Mouse (Mus musculus) embryonic facial prominence, embryonic 12.5 days (tissue): Measurements from ENCODE around the gene Lonp2. TPM values are rescaled to one million over a fixed set of nuclear protein-coding genes. Genes with fewer than 3 reads are reported as not detected.

Experiments
- ATAC-seq: fragments of 200-750 bp; cut with Nextera tagmentation; 2 replicates; pipeline ENCODE4 v1.8.0; 2017; ENCODE audit not compliant: insufficient number of reproducible peaks, insufficient read depth, low FRiP score, low TSS enrichment
- H3K27ac ChIP-seq: fragments of 300-500 bp; sonication (generic); 2 replicates; pipeline ENCODE4 v1.5.1; 2016; ENCODE audit warnings: mild to moderate bottlenecking
- H3K27me3 ChIP-seq: fragments of 300-500 bp; sonication (generic); 2 replicates; pipeline ENCODE4 v1.6.1; 2016; ENCODE audit warnings: mild to moderate bottlenecking, moderate library complexity
- H3K36me3 ChIP-seq: fragments of 300-500 bp; sonication (generic); 2 replicates; pipeline ENCODE4 v1.6.1; 2016; ENCODE audit warnings: mild to moderate bottlenecking
- H3K4me1 ChIP-seq: fragments of 300-500 bp; sonication (generic); 2 replicates; pipeline ENCODE4 v1.6.1; 2016
- H3K4me2 ChIP-seq: fragments of 300-500 bp; sonication (generic); replicated peaks from 2 replicates; pipeline ENCODE4 v1.6.1; 2016; ENCODE audit warnings: mild to moderate bottlenecking, moderate library complexity
- H3K4me3 ChIP-seq: fragments of 300-500 bp; sonication (generic); 2 replicates; pipeline ENCODE4 v1.5.1; 2016; ENCODE audit warnings: mild to moderate bottlenecking
- H3K9ac ChIP-seq: fragments of 300-500 bp; sonication (generic); 2 replicates; pipeline ENCODE4 v1.6.1; 2016; ENCODE audit warnings: mild to moderate bottlenecking, moderate library complexity
- H3K9me3 ChIP-seq: fragments of 300-500 bp; sonication (generic); 2 replicates; pipeline ENCODE4 v1.6.1; 2016; ENCODE audit warnings: mild to moderate bottlenecking, moderate library complexity
- WGBS: fragments of 180-500 bp; shearing (Covaris S2); methylation state at CpG from one replicate; pipeline ENCODE4 v1.1.7; 2016; 5-methylcytosine and 5-hydroxymethylcytosine counted together
- polyA plus RNA-seq: library from polyadenylated mRNA; unstranded; fragments of >200 nt; fragmentation: Nextera tagmentation; extraction: Ambion mirVana; gene quantifications from 2 replicates; pipeline ENCODE4 v1.2.1, GENCODE M21; 2016

Gene Lonp2
- polyA plus RNA-seq, 1 experiment from 2014 or later = 67.9 TPM

DNA sequence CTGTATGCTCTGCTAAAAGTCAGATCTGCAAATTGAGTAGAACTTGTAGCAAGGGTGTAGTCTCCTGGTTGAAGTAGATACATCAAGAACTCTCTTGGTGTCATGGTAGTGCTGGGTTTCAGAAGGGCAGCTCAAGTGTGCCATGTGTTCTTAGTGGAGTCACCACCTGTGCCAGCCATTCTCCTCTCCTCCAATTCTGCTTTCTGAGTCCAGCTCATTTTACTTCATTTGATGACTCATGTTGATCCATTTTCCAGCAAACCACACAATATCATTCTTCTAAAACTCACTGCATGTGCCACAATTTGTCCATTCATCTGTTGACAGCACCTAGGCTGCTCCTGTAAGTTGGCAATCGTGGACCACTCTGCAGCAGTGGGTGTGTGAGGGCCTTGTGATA, 68.3 kb downstream of the Lonp2 start:
- ATAC-seq = no peak
- no peak overlapping the region for H3K27ac ChIP-seq
- no peaks in the 10 kb centered on the region for H3K27me3 ChIP-seq
- H3K9ac ChIP-seq = no peak overlapping the region
- 88% methylated on average over 1 of the region's 1 CpGs for WGBS
- H3K36me3 ChIP-seq = no peaks in the 10 kb centered on the region
- H3K9me3 ChIP-seq = no peaks in the 10 kb centered on the region
- no peak overlapping the region for H3K4me3 ChIP-seq
- H3K4me1 ChIP-seq = no peaks in the 10 kb centered on the region
- no peak overlapping the region for H3K4me2 ChIP-seq

DNA sequence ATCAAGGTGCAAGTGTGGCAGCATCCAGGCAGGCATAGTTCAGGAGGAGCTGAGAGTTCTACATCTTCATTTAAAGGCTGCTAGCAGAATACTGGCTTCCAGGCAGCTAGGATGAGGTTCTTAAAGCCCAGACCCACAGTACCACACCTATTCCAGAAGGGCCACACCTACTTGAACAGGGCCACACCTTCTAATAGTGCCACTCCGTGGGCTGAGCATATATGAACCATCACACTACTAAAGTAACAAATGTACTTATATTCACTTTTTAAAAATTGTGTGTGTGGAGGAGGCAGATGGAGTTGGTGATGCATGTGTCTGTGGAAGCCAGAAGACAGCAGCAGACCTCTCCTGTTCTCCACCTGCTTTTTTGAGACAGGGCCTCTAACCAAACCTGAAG, 70.2 kb downstream of the Lonp2 start:
- H3K27me3 ChIP-seq = no peaks in the 10 kb centered on the region
- WGBS = 84% methylated on average over 1 of the region's 1 CpGs
- H3K9ac ChIP-seq = no peak overlapping the region
- H3K4me2 ChIP-seq = no peak overlapping the region
- H3K36me3 ChIP-seq = no peaks in the 10 kb centered on the region
- H3K4me3 ChIP-seq = no peak overlapping the region
- H3K9me3 ChIP-seq = no peaks in the 10 kb centered on the region
- no peak for ATAC-seq
- no peaks in the 10 kb centered on the region for H3K4me1 ChIP-seq
- no peak overlapping the region for H3K27ac ChIP-seq

DNA sequence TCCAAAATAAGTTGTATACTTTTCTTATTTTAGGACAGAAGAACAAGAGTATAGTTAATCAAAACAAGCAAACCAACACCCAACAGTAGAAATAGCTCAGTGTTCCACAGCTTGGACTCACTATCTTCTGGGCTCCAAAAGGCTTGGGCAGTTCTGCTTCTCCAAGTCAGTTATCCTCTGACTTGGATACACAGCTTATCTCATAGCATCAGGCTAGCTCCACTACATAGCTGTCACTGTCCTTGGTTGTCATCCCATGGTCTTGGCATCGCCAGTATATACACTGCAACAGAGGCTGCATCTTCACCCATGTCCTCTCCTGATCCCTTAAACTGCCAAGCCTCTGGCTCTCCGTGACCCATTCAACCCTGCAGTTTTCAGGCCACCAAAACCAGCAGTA, 71.9 kb downstream of the Lonp2 start:
- no peak for ATAC-seq
- Histone ChIP-seq H3K36me3 (0 out of 2 replicates have a peak, but pooled peaks cover 5% of the 10 kb centered on the region), H3K9me3 (no peaks in the 10 kb centered on the region), H3K4me1 (no peaks in the 10 kb centered on the region), H3K27ac (no peak overlapping the region), H3K27me3 (no peaks in the 10 kb centered on the region), H3K9ac (no peak overlapping the region), H3K4me3 (no peak overlapping the region), H3K4me2 (no peak overlapping the region)
- 87% methylated on average over 2 of the region's 2 CpGs for WGBS

DNA sequence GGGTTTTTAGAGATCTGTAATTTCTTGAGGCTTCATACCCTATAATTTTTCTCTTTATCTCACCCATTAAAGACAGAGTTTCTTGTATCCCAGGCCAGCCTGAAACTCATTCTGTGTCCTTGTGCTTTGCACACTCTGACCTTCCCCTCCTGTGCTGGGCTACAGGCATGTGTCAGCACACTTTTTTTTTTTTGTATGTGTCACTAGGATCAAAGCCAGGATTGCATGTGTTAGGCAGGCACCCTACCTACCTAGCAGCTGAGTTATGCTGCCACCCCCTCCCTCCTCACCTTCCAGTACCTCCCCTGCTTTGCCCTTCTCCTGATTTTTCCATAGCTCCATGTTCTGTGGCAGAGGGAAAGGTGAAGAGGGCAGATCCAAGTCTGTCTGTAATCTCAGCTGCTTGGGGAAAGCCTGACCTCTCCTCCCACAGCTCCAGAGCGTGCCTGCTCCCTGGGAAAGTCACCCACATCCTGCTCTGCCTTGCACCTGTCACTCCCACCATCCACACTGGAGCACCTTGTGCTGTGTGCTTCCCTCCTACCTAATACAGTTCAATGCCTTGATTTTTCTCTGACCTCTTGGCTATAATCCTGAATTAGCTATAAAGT, 75.1 kb downstream of the Lonp2 start:
- ATAC-seq = no peak
- H3K36me3 ChIP-seq = 0 out of 2 replicates have a peak, but pooled peaks cover 5% of the 10 kb centered on the region
- no peaks in the 10 kb centered on the region for H3K9me3 ChIP-seq
- H3K27ac ChIP-seq = no peak overlapping the region
- no peak overlapping the region for H3K4me3 ChIP-seq
- no peaks in the 10 kb centered on the region for H3K4me1 ChIP-seq
- no peak overlapping the region for H3K9ac ChIP-seq
- no peak overlapping the region for H3K4me2 ChIP-seq
- no peaks in the 10 kb centered on the region for H3K27me3 ChIP-seq
- WGBS = 50% methylated on average over 1 of the region's 1 CpGs

DNA sequence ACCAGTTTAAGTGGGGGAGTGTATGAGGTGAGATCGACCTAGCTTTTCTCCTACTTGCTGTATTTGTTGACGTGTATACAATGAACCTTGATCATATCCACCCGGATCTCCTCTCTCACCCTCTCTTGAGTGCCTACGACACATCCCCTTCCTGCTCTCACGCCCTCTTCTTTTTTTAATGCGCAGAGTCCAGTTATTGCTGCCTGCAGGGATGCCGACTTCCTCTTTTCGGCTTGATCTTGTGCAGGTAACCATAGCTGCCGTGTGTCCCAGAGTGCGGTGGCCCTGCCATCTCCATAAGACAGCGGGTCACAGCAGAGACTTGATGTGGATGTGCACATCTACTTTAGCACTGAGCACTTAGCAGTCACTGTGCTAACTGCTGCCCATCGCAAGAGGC, 75.6 kb downstream of the Lonp2 start:
- 94% methylated on average over 12 of the region's 12 CpGs for WGBS

DNA sequence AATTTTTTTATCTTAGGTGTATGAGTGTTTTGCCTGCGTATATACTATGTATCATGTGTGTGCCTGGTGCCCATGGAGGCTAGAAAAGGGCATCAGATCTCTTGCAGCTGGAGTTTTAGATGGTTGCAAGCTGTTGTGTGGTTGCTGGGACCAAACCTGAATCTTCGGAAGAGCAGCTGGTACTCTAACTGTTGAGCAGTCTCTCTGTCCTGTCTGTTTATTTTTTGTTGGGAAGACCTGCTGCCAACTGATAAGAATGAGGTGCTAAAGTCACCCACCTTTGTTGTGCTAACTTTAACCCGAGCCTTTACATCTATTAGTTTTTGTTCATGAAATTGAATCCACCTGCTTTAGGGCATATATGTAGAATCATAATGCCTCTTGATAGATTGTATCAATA, 78.6 kb downstream of the Lonp2 start:
- WGBS = 91% methylated on average over 3 of the region's 3 CpGs
- Histone ChIP-seq H3K4me2 (no peak overlapping the region), H3K4me3 (no peak overlapping the region), H3K9ac (no peak overlapping the region), H3K27ac (no peak overlapping the region), H3K4me1 (no peaks in the 10 kb centered on the region), H3K27me3 (no peaks in the 10 kb centered on the region), H3K36me3 (0 out of 2 replicates have a peak, but pooled peaks cover 9% of the 10 kb centered on the region), H3K9me3 (no peaks in the 10 kb centered on the region)
- no peak for ATAC-seq

More for the DNA sequence above, 75.6 kb downstream of the Lonp2 start:
- no peak overlapping the region for H3K27ac ChIP-seq
- 0 out of 2 replicates have a peak, but pooled peaks cover 5% of the 10 kb centered on the region for H3K36me3 ChIP-seq
- no peak for ATAC-seq
- no peaks in the 10 kb centered on the region for H3K4me1 ChIP-seq
- H3K4me2 ChIP-seq = no peak overlapping the region
- H3K4me3 ChIP-seq = no peak overlapping the region
- H3K9ac ChIP-seq = no peak overlapping the region
- H3K9me3 ChIP-seq = no peaks in the 10 kb centered on the region
- H3K27me3 ChIP-seq = no peaks in the 10 kb centered on the region

DNA sequence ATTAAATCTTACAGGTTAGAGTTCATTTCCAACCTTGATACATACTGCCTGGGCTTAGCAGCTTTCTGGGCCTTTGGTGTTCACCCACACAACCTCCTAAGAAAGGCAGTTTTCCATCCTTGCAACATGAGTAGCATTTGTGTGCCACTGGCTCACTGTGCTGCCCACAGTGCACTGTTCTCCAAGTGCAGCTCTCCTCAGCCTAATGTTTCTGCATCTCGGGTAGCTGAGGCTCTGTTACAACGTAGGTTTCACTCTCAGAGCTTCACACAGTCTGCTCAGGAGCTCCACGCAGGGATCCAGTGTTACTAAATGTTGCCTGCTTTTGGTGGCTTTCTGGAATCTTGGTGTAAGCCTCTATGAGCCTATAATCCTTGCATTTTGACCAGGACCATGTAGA, 81.5 kb downstream of the Lonp2 start:
- H3K27ac ChIP-seq = no peak overlapping the region
- no peak overlapping the region for H3K9ac ChIP-seq
- WGBS = 77% methylated on average over 3 of the region's 3 CpGs
- no peak overlapping the region for H3K4me3 ChIP-seq
- H3K9me3 ChIP-seq = no peaks in the 10 kb centered on the region
- no peak overlapping the region for H3K4me2 ChIP-seq
- no peaks in the 10 kb centered on the region for H3K4me1 ChIP-seq
- no peak for ATAC-seq
- 0 out of 2 replicates have a peak, but pooled peaks cover 4% of the 10 kb centered on the region for H3K36me3 ChIP-seq
- no peaks in the 10 kb centered on the region for H3K27me3 ChIP-seq

DNA sequence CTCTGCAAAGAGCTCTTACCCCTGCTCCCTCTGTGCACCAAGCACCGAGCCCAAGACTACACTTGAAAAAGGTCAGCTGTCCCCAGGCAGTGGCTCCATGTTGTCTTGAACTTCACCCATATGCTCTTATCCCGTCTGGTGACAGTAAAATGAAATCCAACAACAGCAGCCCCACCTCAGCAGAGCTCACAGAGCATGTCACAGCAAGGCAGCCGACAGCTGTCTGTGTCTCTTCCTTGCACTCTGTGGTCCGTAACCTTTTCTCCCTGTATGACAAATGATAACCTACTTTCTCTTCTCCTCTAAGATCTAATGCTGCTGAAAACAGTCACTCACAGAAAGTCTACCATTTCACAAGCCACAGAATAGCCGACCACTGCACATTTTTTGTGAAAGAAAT, 82.9 kb downstream of the Lonp2 start:
- no peaks in the 10 kb centered on the region for H3K27me3 ChIP-seq
- no peak overlapping the region for H3K4me3 ChIP-seq
- H3K36me3 ChIP-seq = peaks cover 12% of the 10 kb centered on the region; the same call in 1 of the 2 replicates
- no peaks in the 10 kb centered on the region for H3K9me3 ChIP-seq
- no peak for ATAC-seq
- H3K4me2 ChIP-seq = no peak overlapping the region
- 82% methylated on average over 5 of the region's 5 CpGs for WGBS
- H3K27ac ChIP-seq = no peak overlapping the region
- no peaks in the 10 kb centered on the region; the same call in 1 of the 2 replicates for H3K4me1 ChIP-seq
- no peak overlapping the region for H3K9ac ChIP-seq

DNA sequence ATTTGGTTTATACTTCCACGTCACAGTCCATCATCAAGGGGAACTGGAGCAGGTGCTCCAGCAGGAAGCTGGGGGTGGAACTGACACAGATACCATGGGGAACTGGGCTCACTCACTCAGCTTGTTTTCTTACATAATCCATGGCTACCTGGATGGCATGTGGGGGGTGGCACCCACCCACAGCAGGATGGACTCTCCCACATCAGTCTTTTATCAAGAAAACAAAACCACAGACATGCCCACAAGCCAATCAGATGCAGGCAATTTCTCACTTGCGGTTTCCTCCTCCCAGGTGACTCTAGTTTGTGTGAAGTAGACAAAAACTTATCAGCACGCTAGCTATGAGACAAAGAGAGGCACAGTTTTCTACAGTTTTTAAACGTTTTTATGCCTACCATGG, 84.0 kb downstream of the Lonp2 start:
- Histone ChIP-seq H3K9me3 (no peaks in the 10 kb centered on the region), H3K27me3 (no peaks in the 10 kb centered on the region), H3K4me1 (no peaks in the 10 kb centered on the region; the same call in 1 of the 2 replicates), H3K4me3 (no peak overlapping the region), H3K9ac (no peak overlapping the region), H3K27ac (no peak overlapping the region), H3K4me2 (no peak overlapping the region), H3K36me3 (peaks cover 13% of the 10 kb centered on the region; the same call in 1 of the 2 replicates)
- WGBS = 73% methylated on average over 4 of the region's 4 CpGs
- no peak for ATAC-seq

DNA sequence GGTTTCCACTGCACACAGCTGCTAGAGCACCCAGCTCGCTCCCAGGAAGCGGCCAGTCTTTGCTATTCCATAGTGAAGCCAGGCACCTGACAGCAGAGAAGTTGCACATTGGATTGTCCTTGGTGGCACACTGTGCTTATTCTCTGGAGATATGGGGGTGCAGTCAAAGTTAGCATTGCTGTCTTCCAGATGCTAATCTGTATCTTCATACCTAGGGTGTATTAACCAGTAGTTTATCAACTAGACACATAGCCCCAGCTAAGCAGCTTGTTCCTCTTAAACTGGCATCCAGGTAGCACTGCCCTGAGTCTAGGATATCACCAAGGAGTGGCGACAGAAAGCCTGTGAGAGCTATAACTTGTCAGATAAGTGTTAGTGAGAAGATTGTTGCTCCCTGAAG, 88.8 kb downstream of the Lonp2 start:
- peaks cover 18% of the 10 kb centered on the region; the same call in 1 of the 2 replicates for H3K36me3 ChIP-seq
- no peaks in the 10 kb centered on the region for H3K9me3 ChIP-seq
- H3K4me2 ChIP-seq = no peak overlapping the region
- ATAC-seq = no peak
- H3K4me1 ChIP-seq = no peaks in the 10 kb centered on the region; the same call in 1 of the 2 replicates
- no peak overlapping the region for H3K4me3 ChIP-seq
- no peaks in the 10 kb centered on the region for H3K27me3 ChIP-seq
- no peak overlapping the region for H3K9ac ChIP-seq
- WGBS = 93% methylated on average over 3 of the region's 3 CpGs
- no peak overlapping the region for H3K27ac ChIP-seq

DNA sequence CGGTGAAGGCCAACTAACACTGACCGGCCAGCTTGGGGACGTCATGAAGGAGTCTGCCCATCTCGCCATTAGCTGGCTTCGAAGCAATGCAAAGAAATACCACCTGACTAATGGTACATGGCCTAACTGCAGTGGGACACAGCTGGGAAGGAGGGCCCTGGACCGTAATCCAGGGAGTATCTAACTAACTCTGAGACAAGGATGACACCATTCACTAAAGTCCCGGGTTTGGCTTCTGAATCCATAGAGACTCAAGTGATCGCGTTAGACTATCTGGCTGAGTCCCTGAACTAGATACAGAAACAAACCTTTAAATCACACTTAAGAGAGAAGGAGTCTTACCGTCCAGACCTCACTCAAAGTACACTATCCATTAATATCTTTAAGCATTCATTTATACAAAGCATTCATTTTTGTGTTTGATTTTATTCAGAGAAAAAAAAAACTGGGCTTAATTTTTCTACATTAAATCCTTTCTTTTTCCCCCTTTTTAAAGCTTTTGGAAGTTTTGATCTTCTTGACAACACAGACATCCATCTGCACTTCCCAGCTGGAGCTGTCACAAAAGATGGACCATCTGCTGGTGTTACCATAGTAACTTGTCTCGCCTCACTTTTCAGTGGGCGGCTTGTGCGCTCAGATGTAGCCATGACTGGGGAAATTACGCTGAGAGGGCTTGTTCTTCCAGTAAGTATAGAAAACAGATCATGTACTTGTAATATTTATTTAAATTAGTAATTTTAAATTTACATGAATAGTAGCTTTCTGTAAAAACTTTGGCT, 89.8 kb downstream of the Lonp2 start:
- Histone ChIP-seq H3K9me3 (no peaks in the 10 kb centered on the region), H3K4me2 (no peak overlapping the region), H3K4me3 (no peak overlapping the region), H3K27me3 (no peaks in the 10 kb centered on the region), H3K4me1 (no peaks in the 10 kb centered on the region; the same call in 1 of the 2 replicates), H3K36me3 (peaks cover 22% of the 10 kb centered on the region; the same call in 1 of the 2 replicates), H3K9ac (no peak overlapping the region), H3K27ac (no peak overlapping the region)
- no peak for ATAC-seq
- 83% methylated on average over 14 of the region's 14 CpGs for WGBS
